Mouse (Mus musculus): ENCODE measurements at regions not wholly inside any gene's neighbourhood (a gene's known extent, or its start where the extent isn't known, plus 50 kb on each side); places are given as distances from the start of the nearest gene placed in this dataset.
"Not testable (repeated sequence)": the region's sequence is repeated elsewhere in the genome, so short reads cannot be mapped to it uniquely, and the experiment has no call there.

GRCm38 (mm10) chr2:98263641-98264040 lies 398.4 kb upstream of the Gm10801 start:
- peak; percentile 28 to 64 for DNase-seq (ENCODE audit: extremely low spot score in 1 of 2, low spot score in 1 of 2)

- DNase-seq (ENCODE audit: extremely low spot score in 1 of 2, low spot score in 1 of 2): no peak
Observed at GRCm38 (mm10) chr2:98269562-98269961, 392.5 kb upstream of the Gm10801 start.

GRCm38 (mm10) chr2:98286796-98287352 lies 375.2 kb upstream of the Gm10801 start:
- peak; percentile 56 to 70 for DNase-seq (ENCODE audit: extremely low spot score in 1 of 2, low spot score in 1 of 2)

- not testable (repeated sequence) for DNase-seq (ENCODE audit: extremely low spot score in 1 of 2, low spot score in 1 of 2)
Observed at GRCm38 (mm10) chr2:98330025-98330424, 332.0 kb upstream of the Gm10801 start.

- no peak for DNase-seq (ENCODE audit: extremely low spot score in 1 of 2, low spot score in 1 of 2)
Observed at GRCm38 (mm10) chr2:98354200-98354599, 307.8 kb upstream of the Gm10801 start.

- DNase-seq (ENCODE audit: extremely low spot score in 1 of 2, low spot score in 1 of 2): no peak
Observed at GRCm38 (mm10) chr2:98379211-98379610, 282.8 kb upstream of the Gm10801 start.

Data from frontal cortex, adult 2 months (tissue).